Mouse (Mus musculus) R1 (cell line): Measurements from ENCODE around the gene Cttnbp2.

Source experiments
- DNase-seq: peaks from one replicate; pipeline ENCODE4 v3.0.0-alpha.2; 2018; ENCODE audit warnings: low read depth, low spot score

The Cttnbp2 gene

GRCm38 (mm10) chr6:18322950-18323349 lies 191.7 kb downstream of the Cttnbp2 start:
- DNase-seq = no peak
